Mouse (Mus musculus) kidney, adult 9 months (tissue): Measurements from ENCODE around the gene C1ql3.

Experiments used
- DNase-seq: peaks from one replicate; pipeline ENCODE4 v3.0.0; 2022

Gene C1ql3

DNA sequence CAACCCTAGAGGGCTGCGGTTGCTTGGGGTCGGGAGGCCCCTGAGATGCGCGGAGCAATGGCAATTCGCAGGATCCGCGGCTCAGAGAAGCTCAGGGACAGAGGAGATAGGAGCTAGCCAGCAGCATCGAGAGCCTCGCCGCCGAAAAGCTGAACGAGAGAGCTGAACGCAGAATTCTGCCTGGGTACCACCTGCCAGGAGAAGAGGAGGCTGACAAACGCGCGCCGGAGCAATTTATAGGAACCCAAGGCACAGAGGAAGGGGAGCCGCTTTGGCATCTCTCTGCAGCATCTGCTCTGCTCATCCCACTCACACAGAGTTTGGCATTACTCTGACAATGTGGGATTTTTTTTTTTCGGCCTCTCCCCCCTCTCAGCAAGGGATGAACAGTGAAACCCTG lies at the start of gene C1ql3:
C1ql3 (minus strand) TSS at position 335 of the 400 bp plus-strand sequence.
- DNase-seq: no peak

DNA sequence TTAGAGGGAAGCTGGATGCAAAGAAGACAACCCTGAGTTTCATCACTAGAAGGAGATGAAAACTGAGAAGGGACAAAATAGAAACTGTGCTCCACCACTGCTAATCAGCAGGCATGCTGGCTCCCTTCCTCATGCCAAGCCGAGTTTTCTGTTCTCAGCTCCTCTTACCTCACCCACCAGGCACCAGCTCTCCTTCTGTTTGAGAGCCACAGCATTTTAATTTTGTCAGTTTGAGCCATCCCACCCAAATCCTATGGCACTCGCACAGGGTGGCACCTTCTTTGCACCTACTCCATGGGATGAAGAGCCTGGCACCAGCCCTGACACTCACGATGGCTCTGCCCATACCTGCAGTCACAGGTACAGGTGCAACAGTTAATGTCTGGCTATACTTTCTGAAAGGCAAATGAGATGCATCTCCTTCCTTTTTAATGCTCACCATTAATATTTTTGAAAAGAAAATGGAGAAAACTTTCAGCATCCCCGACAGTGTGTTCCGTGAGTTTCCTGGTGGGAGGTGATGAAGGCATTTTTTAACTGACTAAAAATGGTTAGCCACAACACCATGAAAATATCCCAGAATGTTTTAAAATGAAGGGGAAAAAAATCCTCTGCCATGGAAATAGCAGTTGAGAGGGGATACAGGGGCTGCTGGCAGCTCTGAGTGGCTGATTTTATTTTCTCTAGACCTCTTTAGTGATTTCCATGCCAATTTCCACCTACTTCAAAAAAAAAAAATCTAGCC lies 49.0 kb upstream of the C1ql3 start:
- no peak for DNase-seq

DNA sequence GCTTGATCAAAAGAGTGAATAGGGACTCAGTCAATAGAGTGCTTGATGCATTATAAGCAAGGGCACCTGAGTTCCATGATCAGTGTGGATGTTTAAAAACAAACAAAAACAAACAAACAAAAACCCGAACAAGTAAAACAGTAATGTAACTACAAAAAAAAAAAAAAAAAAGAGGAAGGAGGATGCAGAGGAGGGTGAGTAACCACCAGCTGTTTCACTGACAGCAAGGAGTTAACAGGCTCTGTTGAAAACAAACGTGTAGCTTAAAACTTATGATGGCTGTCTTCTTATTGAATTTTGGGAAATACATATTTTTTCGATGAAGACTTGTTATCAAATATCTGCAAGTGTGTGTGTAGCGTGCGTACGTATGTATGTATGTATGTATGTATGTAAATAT lies 37.0 kb upstream of the C1ql3 start:
- no peak for DNase-seq

DNA sequence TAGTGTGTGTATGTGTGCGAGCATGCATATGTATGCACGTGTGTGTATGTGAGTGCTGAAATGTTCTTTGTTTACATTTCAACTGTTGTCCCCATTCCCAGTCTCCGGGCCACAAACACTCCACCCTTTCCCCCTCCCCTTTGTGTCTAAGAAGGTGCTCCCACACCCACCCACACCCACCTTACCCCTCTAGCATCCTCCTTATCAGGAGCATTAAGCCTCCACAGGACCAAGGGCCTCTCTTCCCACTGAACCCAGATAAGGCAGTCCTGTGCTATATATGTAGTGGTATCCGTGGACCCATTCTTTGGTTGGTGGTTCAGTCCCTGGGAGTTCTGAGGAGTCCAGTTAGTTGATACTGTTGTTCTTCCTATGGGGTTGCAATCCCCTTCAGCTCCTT lies 32.9 kb upstream of the C1ql3 start:
- DNase-seq: no peak

DNA sequence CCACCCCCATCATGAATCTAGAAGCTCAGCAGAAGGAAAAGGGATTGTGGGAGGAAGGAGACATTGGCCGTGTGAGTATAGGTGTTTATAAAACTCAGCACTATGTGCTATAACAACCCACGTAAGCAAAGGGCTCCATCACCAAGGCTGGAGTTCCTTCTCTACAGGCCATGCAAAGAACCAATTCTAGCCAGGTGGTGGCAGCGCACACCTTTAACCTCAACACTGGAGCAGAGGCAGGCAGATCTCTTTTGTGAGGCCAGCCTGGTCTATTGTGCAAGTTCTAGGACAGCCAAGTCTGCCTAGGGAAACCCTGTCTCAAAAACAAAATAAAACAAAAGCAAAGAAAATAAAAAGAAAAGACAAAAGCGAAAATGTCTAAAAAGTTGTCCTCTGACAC lies 28.2 kb upstream of the C1ql3 start:
- no peak for DNase-seq

DNA sequence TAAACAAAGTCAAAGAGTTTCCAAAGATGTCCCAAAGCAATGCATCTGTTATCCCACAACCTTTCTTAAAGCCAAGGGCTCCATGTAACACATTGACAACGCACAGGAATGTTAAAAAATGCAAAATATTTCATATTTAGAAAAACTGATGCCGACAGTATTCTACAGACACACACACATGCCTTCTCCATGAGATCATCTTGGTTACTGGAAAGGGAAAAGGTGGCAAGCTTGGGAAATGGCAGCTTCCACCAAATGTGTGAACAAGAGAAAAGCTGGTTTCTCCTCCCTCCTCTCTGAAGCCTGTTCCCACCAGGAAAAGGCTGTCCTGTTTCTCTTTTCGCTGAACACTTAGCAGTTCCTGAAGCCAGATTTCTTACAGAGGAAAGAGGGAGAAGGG lies 27.2 kb upstream of the C1ql3 start:
- no peak for DNase-seq

DNA sequence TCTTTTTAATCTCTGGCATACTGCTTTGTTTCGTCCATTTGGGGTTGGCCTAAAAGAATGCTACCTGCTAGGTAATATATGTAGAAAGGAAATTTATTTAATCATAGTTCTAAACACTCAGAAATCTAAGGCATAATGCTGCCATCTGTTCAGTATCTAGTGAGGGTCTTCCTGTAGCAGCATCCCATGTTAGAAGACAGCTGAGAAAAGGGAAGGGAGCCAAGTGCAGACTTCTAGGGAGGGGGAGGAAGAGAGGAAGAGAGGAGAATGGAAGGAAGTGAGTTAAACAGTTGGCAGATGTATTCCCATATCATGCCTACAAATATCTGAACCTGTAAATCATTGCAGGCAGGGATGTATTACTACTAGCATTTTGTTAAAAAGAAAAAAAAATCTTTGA lies 7.3 kb upstream of the C1ql3 start:
- DNase-seq: no peak

DNA sequence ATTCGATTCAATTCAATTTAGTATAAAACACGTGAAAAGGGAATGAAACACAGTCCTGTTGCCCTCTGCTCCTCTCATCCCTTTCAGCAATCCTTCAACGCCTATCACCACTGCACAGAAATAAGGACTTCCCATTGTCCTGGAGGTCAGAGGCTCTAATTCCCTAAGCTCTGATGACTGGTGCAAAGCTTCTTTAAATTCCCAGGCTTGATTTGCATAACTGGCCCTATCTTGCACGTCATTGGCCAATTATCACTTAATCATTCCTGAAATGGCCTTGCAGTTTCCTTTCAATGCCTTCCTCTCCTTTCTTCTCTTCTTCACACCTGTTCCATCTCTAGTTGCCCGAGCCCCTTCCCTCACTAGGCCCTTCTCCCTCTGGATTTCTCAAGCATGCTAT lies 6.8 kb upstream of the C1ql3 start:
- DNase-seq: no peak

DNA sequence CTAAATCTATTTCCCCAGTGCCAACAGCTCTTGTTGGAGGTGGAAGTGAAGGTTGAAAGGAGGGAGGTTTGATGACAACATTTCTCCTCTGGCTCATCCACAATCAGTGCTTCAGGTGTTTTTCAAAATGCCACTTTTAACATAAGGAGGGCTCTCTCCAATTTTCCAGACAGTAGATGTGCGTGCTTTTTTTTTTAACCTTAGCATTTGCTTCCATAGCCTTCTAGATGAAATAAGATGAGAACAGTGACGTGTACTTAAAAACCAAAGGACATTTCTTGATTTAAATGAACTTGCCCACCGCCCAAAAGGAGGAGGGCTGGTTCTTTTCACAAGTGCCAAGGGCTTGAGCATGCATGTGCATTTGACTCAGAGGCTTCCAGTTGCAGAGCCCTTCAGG lies 367 bp upstream of the C1ql3 start:
- no peak for DNase-seq

DNA sequence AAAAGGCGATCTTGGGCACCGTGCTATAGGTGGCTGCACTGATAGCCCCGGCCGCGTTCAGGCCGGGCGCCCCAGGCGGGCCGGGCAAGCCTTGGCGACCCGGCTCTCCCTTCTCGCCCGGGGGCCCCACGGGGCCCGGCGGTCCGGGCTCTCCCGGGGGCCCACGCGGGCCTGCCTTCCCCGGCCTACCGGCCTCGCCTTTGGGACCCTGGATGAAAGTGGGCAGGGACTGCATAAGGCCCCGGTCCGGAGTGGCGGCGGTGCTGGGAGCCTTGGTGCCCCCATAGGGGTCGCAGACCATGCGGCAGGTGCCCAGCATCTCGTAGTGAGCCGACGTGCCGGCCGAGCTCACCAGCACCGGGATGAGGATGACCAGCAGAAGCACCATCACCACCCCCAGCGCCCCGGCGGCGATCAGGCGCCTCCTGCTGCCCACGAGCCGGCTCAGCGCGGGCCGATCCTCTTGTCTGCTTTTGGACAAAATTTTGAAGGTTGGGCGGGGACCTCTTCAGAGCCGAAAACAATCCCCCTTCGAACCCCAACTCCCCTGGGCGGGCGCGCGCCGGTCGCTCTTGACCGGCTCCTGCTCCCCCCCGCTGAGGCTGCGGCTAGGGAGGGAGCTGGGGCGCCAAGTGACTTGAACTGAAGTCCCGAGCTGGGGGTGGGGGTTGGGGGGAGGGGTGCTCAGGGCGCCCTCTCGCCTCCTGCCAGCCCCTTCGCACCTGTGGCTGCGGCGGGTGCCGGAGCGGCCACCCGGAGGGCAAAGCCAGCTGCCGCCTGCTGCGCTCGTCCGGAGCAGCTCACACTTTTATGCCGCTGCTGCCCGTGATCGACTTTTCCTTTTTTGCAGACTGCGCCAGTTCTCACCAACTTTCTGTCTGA lies 905 bp downstream of the C1ql3 start:
- DNase-seq: peak; percentile 43

DNA sequence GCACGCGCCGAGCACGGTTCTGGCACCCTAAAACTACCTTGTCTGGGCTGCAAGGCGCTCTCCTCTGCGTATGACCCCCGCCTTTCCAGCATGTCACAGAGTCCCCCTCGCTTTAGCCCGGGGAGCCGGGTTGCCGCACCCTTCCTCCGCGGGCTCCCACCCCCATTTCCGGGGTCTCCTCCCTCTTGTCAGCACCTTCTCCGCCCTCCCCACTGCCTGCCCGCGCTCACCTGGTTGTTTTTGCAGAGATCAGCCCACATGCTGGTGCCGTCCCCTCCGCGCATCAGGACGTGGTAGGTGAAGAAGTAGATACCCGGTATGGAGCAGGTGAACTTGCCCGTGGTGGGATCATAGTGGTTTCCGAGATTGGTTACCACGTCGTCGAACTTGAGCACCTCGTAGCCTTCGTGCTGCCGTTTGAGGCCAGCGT lies 1.6 kb downstream of the C1ql3 start:
- no peak for DNase-seq

DNA sequence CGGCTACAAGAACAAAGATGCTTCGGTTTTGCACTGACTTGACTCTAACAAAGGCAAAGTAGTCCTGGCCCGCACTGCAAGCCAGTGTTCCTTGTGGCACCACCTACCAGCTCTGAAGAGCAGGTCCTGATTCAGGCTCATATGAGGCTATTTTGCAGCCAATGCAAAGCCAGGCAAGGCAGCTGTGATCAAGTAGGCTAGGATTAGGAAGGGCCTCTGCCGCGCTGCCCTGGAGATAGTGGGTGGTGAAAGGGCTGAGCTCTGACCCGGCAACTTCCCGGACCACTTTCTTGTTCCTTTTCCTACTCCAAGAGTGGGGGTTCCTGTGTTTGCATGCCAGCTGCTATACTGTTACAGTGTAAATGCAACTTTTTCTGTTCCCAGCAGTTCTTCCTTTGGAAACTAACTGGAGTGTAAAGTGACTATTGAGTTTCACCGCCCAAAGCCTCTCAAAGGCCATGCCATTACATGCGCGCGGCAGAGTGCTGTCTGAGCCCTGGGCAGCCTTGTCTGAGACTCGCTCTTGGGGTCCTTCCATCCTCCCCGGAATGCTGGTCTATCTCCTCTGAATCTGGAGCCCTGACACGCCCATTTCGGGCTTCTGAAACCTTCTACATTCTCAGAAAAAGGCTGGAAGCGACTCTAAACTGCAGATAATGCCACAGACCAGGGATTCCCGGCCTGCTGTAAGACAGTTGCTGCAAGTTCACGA lies 2.2 kb downstream of the C1ql3 start:
- DNase-seq: peak; percentile 22

DNA sequence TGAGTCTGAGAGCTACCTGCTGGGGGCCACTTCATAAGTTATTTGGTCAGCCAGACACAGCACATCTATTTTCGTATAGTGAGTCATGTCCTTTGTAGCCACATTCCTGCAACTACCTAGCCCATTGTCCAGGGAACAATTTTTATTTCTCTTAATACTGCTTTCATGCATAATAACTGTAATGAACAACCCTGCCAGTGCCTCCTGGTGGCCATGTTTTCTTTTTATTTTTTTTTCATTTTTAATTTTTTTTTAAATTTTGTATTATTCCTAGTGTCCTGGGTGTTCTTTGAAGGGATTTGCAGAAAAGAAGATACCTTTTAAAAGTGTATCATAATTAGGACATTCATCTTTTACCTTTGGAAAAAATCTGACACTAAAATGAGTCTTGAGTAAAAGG lies 3.2 kb downstream of the C1ql3 start:
- no peak for DNase-seq

DNA sequence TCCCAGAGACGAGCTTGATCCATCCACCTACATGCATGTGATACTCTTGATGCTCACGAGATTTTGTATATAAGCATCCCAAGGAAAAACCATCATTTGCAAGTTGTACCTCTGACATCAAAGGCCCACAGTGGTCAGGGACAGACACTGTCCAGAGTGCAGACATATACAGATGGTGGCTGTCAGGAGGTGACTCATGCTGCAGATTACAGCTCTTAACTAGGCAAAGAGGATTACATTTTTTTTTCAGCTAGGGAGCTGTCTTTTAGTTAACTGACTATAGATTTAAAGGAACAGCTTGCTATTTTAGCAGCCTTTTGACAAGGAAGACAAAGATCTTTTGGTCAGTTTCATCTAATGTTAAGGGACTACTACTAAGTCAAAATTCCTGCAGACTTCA lies 11.6 kb downstream of the C1ql3 start:
- no peak for DNase-seq

DNA sequence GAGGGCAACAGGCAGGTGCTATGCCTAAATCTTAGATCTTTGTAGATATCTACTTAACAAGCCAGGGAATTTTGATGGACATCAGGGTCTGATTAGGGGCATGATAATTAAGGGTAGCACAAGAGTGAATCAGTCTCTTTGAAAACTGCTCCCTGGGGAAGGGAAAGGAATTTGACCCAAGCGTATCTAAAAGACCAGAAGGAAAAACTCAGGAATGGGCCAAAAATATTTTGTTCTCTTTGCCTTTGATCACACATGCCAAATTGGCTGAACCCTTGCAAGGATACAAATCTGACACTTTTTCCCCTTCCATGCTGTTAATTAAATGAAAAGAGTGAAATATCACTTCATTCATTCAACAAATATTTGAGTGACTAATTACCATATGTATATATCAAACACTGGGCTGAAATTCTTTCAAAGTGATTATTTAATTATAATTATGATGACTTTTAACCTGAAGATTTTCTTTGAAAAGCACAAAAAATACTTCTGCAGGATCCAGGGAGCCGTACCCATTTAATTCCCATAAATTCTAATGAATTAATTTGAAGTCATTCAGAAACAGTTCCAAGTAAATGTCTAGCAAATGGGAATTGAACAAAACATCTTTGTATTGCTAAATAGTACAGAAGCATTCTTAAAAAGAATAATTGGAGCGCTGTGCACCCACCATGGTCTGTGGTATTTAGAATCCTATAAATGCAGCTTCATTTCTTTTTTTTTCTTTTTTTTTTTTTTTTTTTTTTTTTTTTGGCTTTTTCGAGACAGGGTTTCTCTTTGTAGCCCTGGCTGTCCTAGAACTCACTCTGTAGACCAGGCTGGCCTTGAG lies 26.5 kb downstream of the C1ql3 start:
- no peak for DNase-seq

DNA sequence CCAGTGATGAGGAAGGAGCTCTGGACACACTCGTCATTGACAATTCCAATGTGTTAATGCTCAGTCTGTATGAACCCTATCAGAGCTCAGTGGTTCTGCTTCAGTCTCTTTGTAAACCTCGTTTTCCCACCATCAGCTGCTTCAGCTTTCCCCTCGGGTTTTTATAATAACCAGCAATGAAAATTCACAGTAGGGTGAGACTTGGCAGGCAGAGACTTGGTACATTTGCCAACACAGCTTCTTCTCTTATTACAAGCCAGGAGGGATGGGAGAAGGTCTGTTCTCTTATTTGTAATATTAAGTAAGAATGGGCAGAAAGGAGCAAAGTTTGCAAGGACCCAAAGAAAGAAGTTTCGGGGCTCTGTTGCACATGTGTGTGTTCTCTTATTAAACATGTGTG lies 32.8 kb downstream of the C1ql3 start:
- no peak for DNase-seq

DNA sequence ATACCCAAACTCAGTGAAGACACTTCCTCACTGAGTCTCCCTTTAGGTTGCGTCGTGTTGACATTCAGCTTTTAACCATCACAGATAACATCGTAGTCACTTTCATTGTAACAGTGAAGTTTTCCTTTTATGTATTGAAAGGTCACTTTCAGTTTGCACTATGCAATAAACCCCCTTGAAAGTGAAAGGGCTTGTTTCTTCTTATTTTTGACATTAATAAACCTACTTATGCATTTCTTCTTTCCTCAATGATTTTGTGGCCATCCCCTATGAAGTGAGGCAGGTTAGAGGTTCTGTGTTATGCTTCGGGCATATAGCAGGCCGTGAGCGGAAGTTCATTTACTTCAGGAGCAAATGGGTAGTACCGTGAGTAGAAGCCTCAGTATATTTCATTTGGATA lies 34.2 kb downstream of the C1ql3 start:
- DNase-seq: no peak

DNA sequence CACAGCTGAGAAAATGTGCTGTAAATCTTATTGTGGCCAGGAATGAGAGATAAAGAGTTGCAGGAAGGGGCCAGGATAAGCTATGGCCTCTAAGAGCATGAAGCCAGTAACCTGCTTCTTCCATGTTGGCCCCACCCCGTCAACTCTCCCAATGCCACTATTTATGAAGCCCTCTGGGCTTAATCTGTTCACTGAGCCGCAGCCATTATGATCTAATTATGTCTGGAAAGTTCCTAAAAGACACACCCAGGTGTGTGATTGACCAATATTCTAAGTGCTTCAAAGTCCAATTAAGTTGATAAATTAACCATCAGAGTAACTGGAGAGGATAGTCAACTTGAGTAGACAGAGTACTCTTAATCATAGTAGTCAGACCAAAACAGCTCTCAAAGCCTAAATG lies 37.9 kb downstream of the C1ql3 start:
- peak; percentile 52 for DNase-seq

DNA sequence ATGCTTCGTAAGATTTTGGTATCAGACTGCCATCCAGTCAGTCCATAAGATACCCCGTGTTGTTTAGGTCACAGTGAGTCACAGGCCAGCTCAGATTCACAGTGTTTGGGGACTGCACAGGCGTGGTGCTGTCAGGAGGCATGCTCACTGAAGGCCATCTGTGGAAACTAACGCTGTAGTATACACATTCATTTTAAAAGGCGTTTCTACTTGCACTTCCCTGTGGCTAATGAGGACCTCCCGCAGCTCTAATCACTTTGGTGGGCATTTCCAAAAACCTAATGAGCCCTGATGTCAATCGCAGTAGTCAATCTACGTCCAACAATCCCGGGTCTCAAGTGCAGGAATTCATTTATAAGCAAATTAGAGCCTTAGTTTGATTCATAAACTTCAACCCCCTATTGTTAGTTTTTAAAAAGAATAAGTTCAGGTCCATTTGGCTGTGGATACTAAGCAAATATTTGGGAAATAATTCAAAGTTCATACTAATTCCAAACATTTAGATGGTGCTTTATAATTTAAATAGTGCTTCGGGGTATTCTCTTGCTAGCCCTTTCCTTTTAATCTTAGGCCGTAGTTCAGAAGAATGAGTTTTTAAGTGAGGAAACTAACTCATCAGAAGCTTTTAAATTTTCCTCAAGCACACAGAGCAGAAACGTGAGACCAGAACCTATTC lies 41.4 kb downstream of the C1ql3 start:
- no peak for DNase-seq

DNA sequence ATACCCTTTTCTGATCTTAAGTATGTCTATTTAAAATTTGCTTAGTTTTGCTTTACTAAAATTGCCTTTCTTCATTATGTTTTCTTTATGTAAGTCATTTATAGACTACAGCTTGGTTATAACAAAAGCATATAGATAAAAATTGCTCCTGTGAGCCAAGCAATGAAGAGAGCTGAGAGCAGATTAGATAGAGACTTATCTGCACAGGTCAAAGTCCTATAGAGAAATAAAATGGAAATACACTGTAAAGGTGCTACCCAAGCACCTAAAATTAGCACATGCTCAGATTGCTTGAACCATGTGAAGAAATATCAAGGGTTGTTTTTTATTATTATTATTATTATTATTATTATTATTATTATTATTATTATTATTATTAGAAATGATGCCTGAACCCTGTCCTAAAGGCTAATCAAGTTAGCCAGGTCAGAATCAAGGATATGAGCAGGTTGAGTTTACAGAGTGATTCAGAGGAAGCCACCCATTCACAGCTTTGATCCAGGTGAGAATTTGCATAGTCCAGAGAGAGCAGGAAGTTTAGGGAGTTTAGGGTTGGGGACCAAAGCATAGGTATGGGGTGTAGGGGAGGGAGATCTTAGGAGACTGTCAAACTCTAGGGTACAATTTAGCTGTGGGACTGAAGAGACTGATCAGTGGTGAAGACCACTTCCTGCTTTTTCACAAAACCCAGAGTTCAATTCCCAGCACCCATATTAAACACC lies 54.7 kb downstream of the C1ql3 start:
- no peak for DNase-seq
